Mouse (Mus musculus) heart, embryonic 16.5 days (tissue): Measurements from ENCODE around the gene Ube2e1. TPM values are rescaled to one million over a fixed set of nuclear protein-coding genes. Genes with fewer than 3 reads are reported as not detected.
A peak's percentile ranks its signal among the peaks of the same experiment; 100 is the strongest.
"Not testable (repeated sequence)": the region's sequence is repeated elsewhere in the genome, so short reads cannot be mapped to it uniquely, and the experiment has no call there.

Experiments
- ATAC-seq: fragments of 200-750 bp; cut with Nextera tagmentation; replicated peaks from 2 replicates; pipeline ENCODE4 v1.8.0; 2017; ENCODE audit warnings: moderate number of reproducible peaks; ENCODE audit not compliant: insufficient read depth, low FRiP score; ENCODE audit errors: extremely low read depth
- H3K27ac ChIP-seq: fragments of 300-500 bp; sonication (generic); 2 replicates; pipeline ENCODE4 v1.5.1; 2014; ENCODE audit warnings: mild to moderate bottlenecking, low read length, control low read depth, moderate library complexity
- H3K27me3 ChIP-seq: fragments of 300-500 bp; sonication (generic); 2 replicates; pipeline ENCODE4 v1.6.1; 2014; ENCODE audit warnings: low read length, mixed read lengths; ENCODE audit not compliant: control insufficient read depth, insufficient read depth
- H3K36me3 ChIP-seq: fragments of 300-500 bp; sonication (generic); 2 replicates; pipeline ENCODE4 v1.6.1; 2014; ENCODE audit not compliant: control insufficient read depth, insufficient read depth
- H3K4me1 ChIP-seq: fragments of 300-500 bp; sonication (generic); 2 replicates; pipeline ENCODE4 v1.6.1; 2014; ENCODE audit warnings: low read length, mixed read lengths; ENCODE audit not compliant: control insufficient read depth, insufficient read depth
- H3K4me2 ChIP-seq: fragments of 300-500 bp; sonication (generic); 2 replicates; pipeline ENCODE4 v1.6.1; 2014; ENCODE audit warnings: low read depth, mild to moderate bottlenecking, control low read depth, low read length
- H3K4me3 ChIP-seq: fragments of 300-500 bp; sonication (generic); 2 replicates; pipeline ENCODE4 v1.5.1; 2014; ENCODE audit warnings: mild to moderate bottlenecking, control low read depth, low read length
- H3K9ac ChIP-seq: fragments of 300-500 bp; sonication (generic); 2 replicates; pipeline ENCODE4 v1.6.1; 2014; ENCODE audit warnings: low read length, control low read depth
- H3K9me3 ChIP-seq: fragments of 300-500 bp; sonication (generic); replicated peaks from 2 replicates; pipeline ENCODE4 v1.6.1; 2016; ENCODE audit warnings: low read length; ENCODE audit not compliant: control insufficient read depth
- WGBS: fragments of 180-500 bp; shearing (Covaris S2); extraction: QIAGEN DNeasy Blood & Tissue Kit; methylation state at CpG from one replicate; pipeline ENCODE4 v1.1.7; 2014; 5-methylcytosine and 5-hydroxymethylcytosine counted together
- polyA plus RNA-seq: library from polyadenylated mRNA; unstranded; fragments of >200 nt; fragmentation: Nextera tagmentation; extraction: Ambion mirVana; gene quantifications from 2 replicates; pipeline ENCODE4 v1.2.1, GENCODE M21; 2015

Ube2e1 gene
- polyA plus RNA-seq, 1 experiment from 2014 or later: 70.2 TPM

GRCm38 (mm10) chr14:18274526-18274925 is 57.1 kb downstream of the Ube2e1 start:
- Histone ChIP-seq H3K27me3 (no peaks in the 10 kb centered on the region), H3K4me3 (no peak overlapping the region), H3K27ac (no peak overlapping the region), H3K4me1 (peaks cover 7% of the 10 kb centered on the region), H3K9me3 (no peaks in the 10 kb centered on the region), H3K4me2 (no peak overlapping the region), H3K9ac (no peak overlapping the region), H3K36me3 (peaks cover 21% of the 10 kb centered on the region)
- WGBS: 83% methylated on average over 1 of the region's 1 CpGs
- no peak for ATAC-seq

- H3K9me3 ChIP-seq: no peaks in the 10 kb centered on the region
- H3K36me3 ChIP-seq: peaks cover 16% of the 10 kb centered on the region; the same call in 1 of the 2 replicates
- no peak for ATAC-seq
- no peak overlapping the region for H3K27ac ChIP-seq
- 6% methylated on average over 7 of the region's 7 CpGs for WGBS
- H3K4me3 ChIP-seq: peak overlapping the region; percentile 97
- no peaks in the 10 kb centered on the region for H3K27me3 ChIP-seq
- H3K9ac ChIP-seq: peak overlapping the region; percentile 92
- peaks cover 12% of the 10 kb centered on the region for H3K4me1 ChIP-seq
- peak overlapping the region; percentile 84 for H3K4me2 ChIP-seq
Measured at GRCm38 (mm10) chr14:18271666-18272065, 60.0 kb downstream of the Ube2e1 start.

- H3K27ac ChIP-seq: peak within 1 kb of the TSS; percentile 89
- no peaks in the 10 kb centered on the region for H3K27me3 ChIP-seq
- H3K4me2 ChIP-seq: peak within 1 kb of the TSS; percentile 90
- H3K9me3 ChIP-seq: no peaks in the 10 kb centered on the region
- H3K36me3 ChIP-seq: peaks cover 18% of the 10 kb centered on the region; the same call in 1 of the 2 replicates
- H3K9ac ChIP-seq: peak within 1 kb of the TSS; percentile 99
- H3K4me3 ChIP-seq: peak within 1 kb of the TSS; percentile 97
- ATAC-seq: peak; percentile 100
- under 1% methylated on average over 77 of the region's 78 CpGs for WGBS
- H3K4me1 ChIP-seq: peaks cover 12% of the 10 kb centered on the region
Measured at GRCm38 (mm10) chr14:18270529-18271441, 60.9 kb downstream of the Ube2e1 start, which contains the start of the genes Nkiras1 and Rpl15. TSS of gene Nkiras1 (plus strand) at chr14:18271136. TSS of gene Rpl15 (minus strand) at chr14:18271391.

GRCm38 (mm10) chr14:18269947-18270528 is 61.6 kb downstream of the Ube2e1 start:
- WGBS: under 1% methylated on average over 22 of the region's 24 CpGs
- ATAC-seq, H3K9me3 ChIP-seq, H3K27me3 ChIP-seq: not testable (repeated sequence)
- H3K27ac ChIP-seq: peak overlapping the region; percentile 86
- peaks cover 18% of the 10 kb centered on the region; the same call in 1 of the 2 replicates for H3K36me3 ChIP-seq
- peaks cover 12% of the 10 kb centered on the region for H3K4me1 ChIP-seq
- peak overlapping the region; percentile 99 for H3K9ac ChIP-seq
- peak overlapping the region; percentile 97 for H3K4me3 ChIP-seq
- H3K4me2 ChIP-seq: peak overlapping the region; percentile 90

GRCm38 (mm10) chr14:18263427-18263826 is 68.2 kb downstream of the Ube2e1 start:
- Histone ChIP-seq H3K27ac (peak overlapping the region; percentile 27; the same call in 1 of the 2 replicates), H3K4me2 (peak overlapping the region; percentile 13; the same call in 1 of the 2 replicates), H3K4me1 (peaks cover 4% of the 10 kb centered on the region), H3K9ac (no peak overlapping the region; the same call in 1 of the 2 replicates), H3K9me3 (no peaks in the 10 kb centered on the region; the same call in 1 of the 2 replicates), H3K36me3 (peaks cover 15% of the 10 kb centered on the region; the same call in 1 of the 2 replicates), H3K4me3 (no peak overlapping the region), H3K27me3 (no peaks in the 10 kb centered on the region)
- peak; percentile 45; the same call in 1 of the 2 replicates for ATAC-seq
- WGBS: 20% methylated on average over 4 of the region's 4 CpGs

GRCm38 (mm10) chr14:18261203-18261602 is 70.5 kb downstream of the Ube2e1 start:
- 84% methylated on average over 3 of the region's 3 CpGs for WGBS
- Histone ChIP-seq H3K9me3 (no peaks in the 10 kb centered on the region; the same call in 1 of the 2 replicates), H3K27ac (no peak overlapping the region), H3K36me3 (no peaks in the 10 kb centered on the region), H3K9ac (no peak overlapping the region), H3K4me3 (no peak overlapping the region), H3K27me3 (no peaks in the 10 kb centered on the region), H3K4me1 (peaks cover 3% of the 10 kb centered on the region), H3K4me2 (no peak overlapping the region)
- no peak for ATAC-seq

GRCm38 (mm10) chr14:18242638-18243130 is 89.0 kb downstream of the Ube2e1 start:
- 74% methylated on average over 21 of the region's 21 CpGs for WGBS

GRCm38 (mm10) chr14:18241786-18242185 is 89.9 kb downstream of the Ube2e1 start:
- Histone ChIP-seq H3K36me3 (no peaks in the 10 kb centered on the region), H3K4me3 (no peak overlapping the region), H3K4me1 (peaks cover 5% of the 10 kb centered on the region), H3K27me3 (no peaks in the 10 kb centered on the region), H3K4me2 (no peak overlapping the region), H3K9me3 (no peaks in the 10 kb centered on the region), H3K27ac (no peak overlapping the region), H3K9ac (no peak overlapping the region)
- WGBS: 85% methylated on average over 4 of the region's 4 CpGs
- ATAC-seq: no peak

More at GRCm38 (mm10) chr14:18242638-18243130, 89.0 kb downstream of the Ube2e1 start:
- H3K27me3 ChIP-seq: no peaks in the 10 kb centered on the region
- H3K9me3 ChIP-seq: no peaks in the 10 kb centered on the region
- H3K4me2 ChIP-seq: no peak overlapping the region
- no peak for ATAC-seq
- H3K27ac ChIP-seq: no peak overlapping the region
- no peak overlapping the region for H3K9ac ChIP-seq
- H3K4me1 ChIP-seq: peaks cover 5% of the 10 kb centered on the region
- no peak overlapping the region for H3K4me3 ChIP-seq
- no peaks in the 10 kb centered on the region for H3K36me3 ChIP-seq
